Mouse (Mus musculus) embryo, embryonic 11 days (tissue): ENCODE results near the gene Tmod2.
"Not testable (repeated sequence)": the region's sequence is repeated elsewhere in the genome, so short reads cannot be mapped to it uniquely, and the experiment has no call there.

ENCODE experiments used
- DNase-seq: peaks from one replicate; pipeline ENCODE4 v3.0.0-alpha.2; 2015

Tmod2 gene

GRCm38 (mm10) chr9:75549010-75549409 is 62.1 kb downstream of the Tmod2 start:
- DNase-seq, result no peak

DNA sequence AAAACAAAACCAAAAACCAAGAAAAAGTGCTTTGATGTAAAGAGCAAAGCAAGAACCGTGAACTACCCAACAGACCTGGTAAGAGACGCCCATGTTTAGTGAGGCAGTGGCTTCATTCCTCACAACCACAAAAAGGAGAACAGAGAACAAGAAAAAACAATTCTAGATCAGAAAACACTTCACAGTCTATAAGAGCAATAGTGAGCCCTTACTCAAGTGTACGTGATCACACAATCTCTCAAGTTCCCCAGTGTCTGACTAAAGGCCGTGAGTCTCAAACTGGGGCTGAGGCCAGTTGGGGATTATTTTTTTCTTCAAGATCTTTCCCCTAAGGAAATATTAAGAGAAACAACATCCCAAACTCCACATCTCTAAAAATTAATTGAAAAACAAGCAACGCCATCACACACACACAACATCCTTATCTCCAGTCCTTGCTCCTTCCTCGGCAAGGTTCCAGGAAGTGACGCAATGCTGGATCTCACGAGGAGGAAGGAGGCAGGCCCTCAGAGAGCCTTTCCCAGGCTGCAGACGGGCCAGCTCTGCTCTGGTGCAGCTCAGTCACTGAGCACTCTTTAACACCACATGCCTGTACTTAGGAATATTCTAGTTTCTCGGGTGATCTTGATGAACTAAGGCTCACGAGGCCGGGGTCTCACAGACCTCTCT is 64.1 kb downstream of the Tmod2 start:
- no peak for DNase-seq

- DNase-seq, result no peak
Measured at GRCm38 (mm10) chr9:75545514-75545913, 65.6 kb downstream of the Tmod2 start.

DNA sequence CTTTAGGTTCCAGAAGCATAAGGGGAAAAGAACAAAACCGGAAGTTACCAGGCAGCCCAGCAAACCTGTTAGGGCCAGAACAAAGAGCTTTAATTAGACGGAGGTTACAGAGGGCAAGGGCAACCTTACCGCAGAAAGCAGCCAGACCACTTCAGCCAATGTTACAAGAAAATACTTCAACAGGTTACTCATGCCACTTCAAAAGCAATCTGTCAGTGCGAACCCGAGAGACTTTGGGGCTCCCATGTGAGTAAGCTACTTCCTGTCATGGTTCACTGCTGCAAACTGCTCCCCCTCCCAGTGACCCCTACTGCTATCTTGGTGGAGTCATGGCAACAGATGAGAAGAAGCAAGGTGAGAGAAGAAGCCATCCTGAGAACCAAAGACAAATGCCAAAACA is 69.6 kb downstream of the Tmod2 start:
- DNase-seq, result peak; percentile 25

- no peak for DNase-seq
Measured at GRCm38 (mm10) chr9:75536422-75536821, 74.7 kb downstream of the Tmod2 start.

- DNase-seq, result no peak
Measured at GRCm38 (mm10) chr9:75534431-75534962, 76.6 kb downstream of the Tmod2 start.

DNA sequence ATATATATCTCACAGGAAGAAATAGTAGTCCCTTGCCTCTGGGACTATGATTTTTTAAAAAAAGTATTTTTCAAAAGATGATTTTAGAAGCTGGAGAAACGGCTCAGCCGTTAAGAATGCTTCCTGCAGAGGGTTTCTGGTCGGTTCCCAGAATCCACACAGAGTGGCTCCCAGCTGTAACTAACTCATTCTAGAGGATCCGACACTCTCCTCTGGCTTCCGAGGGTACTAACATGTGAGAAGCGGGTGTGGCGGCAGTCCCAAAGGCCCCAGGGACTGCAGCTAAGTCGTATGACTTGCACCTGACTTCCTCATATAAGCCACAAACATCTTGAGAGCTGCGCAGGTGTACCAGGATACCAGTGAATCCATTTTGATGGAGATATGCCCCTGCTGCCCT is 78.1 kb downstream of the Tmod2 start:
- DNase-seq, result not testable (repeated sequence)

GRCm38 (mm10) chr9:75532461-75532860 is 78.7 kb downstream of the Tmod2 start:
- DNase-seq, result no peak

DNA sequence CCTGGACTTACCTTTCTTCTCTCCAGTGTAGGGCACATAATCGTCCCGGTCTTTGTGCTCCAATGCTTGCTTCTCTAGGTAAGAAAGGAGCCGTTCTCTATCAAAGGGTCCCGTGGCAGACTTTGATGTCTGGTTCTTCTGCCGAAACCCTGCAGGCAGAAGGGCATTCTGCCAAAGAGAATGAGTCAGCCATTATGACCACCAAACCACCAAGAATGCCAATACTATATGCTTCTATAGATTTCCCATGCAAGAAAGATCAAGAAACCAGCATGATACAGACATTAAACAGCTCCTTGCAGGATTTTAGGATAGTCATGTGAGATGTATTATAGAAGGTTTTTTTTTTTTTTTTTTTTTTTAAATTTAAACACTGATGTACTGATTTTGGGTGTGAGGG is 81.8 kb downstream of the Tmod2 start:
- no peak for DNase-seq

DNA sequence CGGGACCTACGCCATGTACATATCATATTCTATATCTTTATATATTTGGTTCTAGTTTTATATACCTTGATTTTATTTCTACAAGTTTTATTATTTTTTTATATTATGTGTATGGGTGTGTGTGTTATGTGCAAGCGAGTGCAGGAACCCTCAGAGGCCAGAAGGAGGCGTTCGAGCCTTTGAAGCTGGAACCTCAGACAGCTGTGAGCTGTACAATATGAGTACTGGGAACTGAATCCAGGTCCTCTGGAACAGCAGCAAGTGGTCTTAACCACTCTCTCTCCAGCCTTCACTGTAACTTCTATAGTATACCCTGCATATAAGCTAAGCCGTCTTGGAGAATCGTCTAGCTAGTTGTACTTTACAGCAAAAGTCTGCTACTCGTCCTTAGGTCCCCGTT is 83.0 kb downstream of the Tmod2 start:
- no peak for DNase-seq

DNA sequence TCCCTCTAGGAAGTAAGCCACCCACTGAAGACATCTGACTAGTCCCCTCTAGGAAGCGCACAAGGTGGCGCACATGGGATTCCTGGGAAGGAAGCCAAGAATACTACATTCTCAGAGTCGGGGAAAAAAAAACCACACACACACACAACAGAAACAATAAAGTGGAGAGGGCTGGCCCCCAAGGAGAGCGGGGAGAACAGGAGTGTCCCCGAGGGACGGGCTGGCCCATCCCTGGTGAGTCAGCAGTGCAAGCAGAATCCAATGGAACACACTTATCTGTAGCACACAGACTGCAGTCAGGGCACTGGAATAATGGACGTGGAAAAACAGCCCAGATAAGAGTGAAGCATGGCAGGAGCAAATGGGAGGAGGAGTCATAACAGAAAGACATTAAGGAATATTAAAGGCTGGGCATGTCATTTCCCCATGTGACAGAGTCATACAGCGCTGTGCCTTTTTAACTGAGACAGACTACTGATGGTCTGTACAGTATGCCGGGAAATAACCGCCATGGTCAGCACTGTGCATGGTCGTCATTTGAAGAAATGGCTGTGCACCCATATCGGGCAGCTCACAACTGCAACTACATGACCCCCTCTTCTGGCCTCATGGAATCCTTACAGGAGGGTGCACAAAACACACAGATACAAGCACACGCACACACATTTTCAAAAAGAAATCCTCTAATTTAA is 83.6 kb downstream of the Tmod2 start:
- DNase-seq, result no peak

DNA sequence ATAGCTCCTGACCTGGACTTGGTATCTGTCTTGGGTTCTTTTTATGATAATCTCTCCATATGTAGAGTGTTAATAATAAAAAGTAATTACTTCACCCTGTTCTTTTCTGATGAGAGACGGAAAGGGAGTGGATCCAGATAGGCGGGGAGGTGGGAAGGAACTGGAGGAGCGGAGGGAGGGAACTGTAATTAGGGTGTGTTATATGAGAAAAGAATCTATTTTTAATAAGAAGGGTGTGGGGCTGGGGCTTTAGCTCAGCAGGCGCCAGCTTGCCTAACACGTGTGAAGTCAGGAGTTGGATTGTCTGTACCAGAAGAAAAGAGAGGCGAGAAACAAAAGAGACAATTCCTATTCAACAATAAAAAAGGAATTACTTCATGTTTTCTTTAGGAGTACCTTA is 87.5 kb downstream of the Tmod2 start:
- DNase-seq, result no peak

DNA sequence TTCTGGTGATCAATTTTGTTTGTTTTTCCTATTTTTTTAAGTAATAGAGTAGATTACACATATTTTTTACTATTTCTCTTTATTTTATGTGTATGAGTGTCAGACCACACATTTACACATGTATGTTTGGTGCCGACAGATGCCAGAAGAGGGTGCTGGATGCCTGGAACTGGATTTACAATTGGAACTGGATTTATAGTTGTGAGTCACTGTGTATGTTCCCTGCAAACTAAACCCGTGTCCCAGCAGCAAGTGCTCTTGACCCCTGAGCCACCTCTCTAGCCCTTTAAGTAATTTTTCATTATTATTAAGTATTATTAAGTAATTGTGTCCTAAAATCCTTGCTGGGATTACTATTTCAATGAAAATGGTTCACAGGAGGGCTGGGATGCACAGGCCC is 88.9 kb downstream of the Tmod2 start:
- DNase-seq, result no peak

GRCm38 (mm10) chr9:75521788-75522187 is 89.3 kb downstream of the Tmod2 start:
- peak; percentile 70 for DNase-seq

- no peak for DNase-seq
Measured at GRCm38 (mm10) chr9:75520940-75521339, 90.2 kb downstream of the Tmod2 start.

DNA sequence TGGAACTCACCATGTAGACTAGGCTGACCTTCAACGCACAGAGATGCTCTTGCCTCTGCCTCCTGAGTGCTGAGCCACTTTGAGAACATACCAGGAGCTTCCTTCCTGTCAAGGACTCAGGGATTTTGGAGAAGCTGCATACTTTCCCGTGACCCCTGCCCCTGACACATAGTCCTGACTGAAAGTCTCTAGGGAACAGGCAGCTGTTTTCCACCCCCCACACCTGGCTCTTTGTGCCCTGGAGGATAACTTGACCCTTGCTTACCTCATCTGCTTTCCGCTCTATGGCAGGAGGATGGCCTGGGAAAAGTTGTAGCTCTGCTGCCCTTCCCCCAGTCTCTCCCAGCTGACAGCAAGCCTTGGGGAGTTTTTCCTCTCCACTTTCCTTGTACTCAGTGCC is 93.4 kb downstream of the Tmod2 start:
- peak; percentile 18 for DNase-seq
